Mouse (Mus musculus) cerebellum, postnatal 10 days (tissue): ENCODE data around the gene Fam155a.

Experiments used
- DNase-seq, 2 experiments: peaks; one replicate each; pipeline ENCODE4 v3.0.0; 2021; ENCODE audit warnings: mixed read lengths in 2 of 2

The Fam155a gene

GRCm38 (mm10) chr8:9161606-9162005 lies 609.4 kb downstream of the Fam155a start:
- no peak for DNase-seq

- no peak for DNase-seq
Observed at GRCm38 (mm10) chr8:9159322-9159721, 611.6 kb downstream of the Fam155a start.

- DNase-seq, result no peak
Observed at GRCm38 (mm10) chr8:9158652-9159051, 612.3 kb downstream of the Fam155a start.

- no peak for DNase-seq
Observed at GRCm38 (mm10) chr8:9157141-9157781, 613.7 kb downstream of the Fam155a start.
